Mouse (Mus musculus): ENCODE results near the gene Myo1d.

The Myo1d gene

DNA sequence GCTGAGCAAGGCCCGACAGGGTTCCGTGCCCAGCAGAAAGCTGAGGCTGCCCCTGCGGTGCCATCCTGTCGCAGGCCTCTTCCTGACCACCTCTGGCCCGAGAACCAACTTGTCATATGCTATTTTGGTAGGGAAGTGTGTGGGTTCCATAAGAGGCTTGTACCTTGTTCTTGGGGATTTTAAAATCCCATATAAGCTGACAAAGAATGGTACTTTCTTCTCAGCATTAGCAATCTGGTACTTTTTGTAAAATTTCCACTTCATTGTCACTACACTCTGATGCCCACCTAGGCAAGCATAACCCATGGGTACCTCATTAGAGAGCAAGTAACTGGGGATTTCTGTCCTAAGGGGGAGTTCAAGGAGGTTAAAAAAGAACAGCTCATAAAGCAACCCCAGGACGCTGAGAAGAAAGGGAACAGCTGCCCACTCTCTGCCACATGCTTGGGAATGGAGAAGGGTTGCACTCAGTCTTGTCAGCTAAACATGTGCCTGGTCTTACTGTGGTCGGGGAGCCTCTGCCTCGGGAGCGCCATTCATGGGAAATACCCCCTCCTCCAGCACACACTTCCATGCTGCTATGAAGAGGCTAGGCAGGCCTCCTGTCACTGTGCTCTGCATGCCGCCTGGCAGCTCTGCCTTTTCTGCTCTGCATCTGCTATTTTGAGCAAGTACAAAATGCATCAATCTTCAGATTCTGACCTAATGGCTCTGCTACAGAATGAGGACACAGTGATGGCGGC, 281.3 kb downstream of the Myo1d start:
- DNase-seq, result no peak

- DNase-seq, result no peak
Measured at GRCm38 (mm10) chr11:80497225-80497919, 282.5 kb downstream of the Myo1d start.

- no peak for DNase-seq
Measured at GRCm38 (mm10) chr11:80496640-80497039, 283.2 kb downstream of the Myo1d start.

GRCm38 (mm10) chr11:80495972-80496371, 283.9 kb downstream of the Myo1d start:
- no peak for DNase-seq

DNA sequence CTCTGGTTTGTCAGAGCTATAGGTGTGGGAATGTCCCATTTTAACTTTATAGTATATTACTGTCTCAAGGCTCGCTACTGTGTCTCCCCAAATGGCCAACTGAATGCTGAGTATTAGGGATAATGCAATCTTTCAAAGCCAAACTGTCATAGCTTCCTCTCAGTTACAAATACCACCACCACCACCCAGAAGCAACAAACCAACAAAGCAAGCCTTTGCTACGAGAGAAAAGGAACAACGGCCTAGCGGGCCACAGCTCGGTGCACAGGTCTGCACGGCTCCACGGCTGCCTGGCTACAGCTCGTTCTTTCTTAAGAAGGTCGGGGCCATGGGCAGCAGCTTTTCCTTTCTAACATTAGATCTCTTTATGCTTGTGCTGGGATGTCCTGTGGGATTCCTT, 285.0 kb downstream of the Myo1d start:
- no peak for DNase-seq

- no peak for DNase-seq
Measured at GRCm38 (mm10) chr11:80493186-80493585, 286.6 kb downstream of the Myo1d start.

DNA sequence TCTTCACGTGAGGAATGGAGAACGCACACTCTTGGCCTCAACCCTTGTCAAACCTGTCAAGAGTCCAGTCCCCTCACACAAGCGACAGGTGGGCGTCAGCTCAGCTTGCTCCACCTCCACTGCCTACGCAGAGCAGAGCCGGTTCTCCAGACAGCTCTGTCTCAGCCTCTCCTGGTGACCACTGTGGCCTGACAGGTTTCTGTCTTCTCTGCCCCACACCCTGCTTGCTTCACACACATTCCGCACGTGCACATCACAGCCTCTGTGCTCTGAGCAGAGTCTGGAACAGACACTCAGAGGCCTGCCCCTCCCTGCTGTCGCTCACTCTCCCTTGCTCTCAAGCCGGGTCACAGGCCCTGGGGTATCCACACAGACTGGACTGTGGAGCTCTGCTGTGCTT, 289.0 kb downstream of the Myo1d start:
- DNase-seq, result no peak

DNA sequence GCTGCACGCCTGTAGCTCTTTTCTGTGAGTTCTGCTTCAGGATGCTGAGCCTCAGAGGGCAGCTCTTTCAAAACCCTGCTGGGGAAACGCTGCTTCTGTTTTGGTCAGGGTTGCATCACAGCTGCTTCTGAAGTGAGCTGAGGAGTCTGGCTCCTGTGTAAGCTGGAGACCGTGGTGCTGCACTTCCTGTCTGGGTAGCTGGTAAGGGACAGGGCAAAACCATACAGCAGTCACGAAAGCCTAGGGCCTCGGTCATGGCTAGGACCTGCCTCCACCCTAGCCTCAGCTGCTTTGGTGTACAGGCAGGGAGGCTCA, 290.0 kb downstream of the Myo1d start:
- peak; percentile 58 for DNase-seq

DNA sequence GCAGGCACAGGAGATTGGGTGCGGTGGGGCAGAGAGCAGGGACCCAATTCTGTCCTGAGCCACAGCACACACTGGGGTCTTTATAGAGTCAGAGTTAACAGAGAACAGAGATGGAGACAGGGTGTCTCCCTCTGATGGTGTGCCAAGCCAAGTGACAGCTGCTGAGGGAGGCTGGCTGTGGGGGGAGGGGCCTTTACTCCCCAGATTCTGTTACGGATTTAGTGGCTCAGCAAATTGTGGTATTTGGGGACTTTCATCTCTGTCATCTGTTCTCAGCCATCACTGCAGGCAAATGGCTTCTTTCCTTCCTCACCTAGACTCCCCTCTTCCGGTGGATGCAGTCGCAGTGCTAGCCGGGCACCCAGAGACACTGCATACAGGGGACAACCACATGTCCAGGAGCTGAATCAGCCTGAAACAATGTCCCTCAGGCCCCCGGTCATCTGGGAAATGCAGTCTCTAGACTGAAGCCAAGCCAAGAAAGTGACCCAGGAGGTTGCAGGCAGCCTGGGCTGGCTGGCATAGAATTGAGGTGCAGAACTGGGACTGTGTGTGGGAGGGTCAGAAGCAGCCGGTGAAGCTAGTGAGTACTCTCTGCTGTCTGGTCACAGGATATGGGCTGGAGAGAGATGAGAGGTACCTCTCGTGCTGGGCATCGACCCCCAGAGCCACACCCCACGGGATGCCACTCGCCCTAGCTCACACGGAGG, 290.5 kb downstream of the Myo1d start:
- DNase-seq, result peak; percentile 73

DNA sequence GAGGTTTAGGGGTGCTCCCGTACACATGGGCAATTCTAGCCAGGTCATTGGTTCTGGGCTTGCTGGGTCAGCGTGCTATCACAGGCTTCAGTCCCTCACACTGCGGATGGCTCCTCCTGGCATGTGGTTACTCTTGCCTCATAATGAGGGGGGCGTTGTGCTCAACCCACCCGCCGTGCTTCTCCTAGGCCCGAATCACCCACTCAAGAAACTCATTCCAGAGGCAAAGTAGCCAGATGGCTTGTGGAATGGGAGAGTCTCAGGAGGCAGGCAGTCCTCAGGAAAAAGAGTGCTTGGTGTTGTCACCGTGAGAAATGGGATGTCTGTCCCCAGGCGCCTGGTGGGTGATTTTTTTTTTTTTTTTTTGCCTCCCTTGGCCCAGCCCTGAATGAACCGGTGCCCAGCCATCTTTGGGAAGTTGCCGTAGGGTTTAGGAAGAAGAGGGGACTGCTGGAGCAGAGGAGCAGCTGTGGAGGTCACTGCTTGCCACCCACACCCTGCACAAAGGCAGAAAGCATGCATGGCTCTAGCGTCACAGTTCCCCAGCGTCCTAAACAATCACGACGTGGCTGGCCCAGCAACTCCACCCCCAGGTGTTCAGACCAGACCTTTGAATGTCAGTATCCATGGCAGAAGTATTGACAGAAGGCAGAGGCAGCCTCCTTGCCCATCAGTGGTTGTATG, 291.8 kb downstream of the Myo1d start:
- DNase-seq, result no peak

GRCm38 (mm10) chr11:80485622-80486206, 294.1 kb downstream of the Myo1d start:
- DNase-seq, result no peak

GRCm38 (mm10) chr11:80485120-80485551, 294.7 kb downstream of the Myo1d start:
- no peak for DNase-seq

- DNase-seq, result no peak
Measured at GRCm38 (mm10) chr11:80484191-80484791, 295.5 kb downstream of the Myo1d start.

GRCm38 (mm10) chr11:80483536-80484067, 296.2 kb downstream of the Myo1d start:
- no peak for DNase-seq

DNA sequence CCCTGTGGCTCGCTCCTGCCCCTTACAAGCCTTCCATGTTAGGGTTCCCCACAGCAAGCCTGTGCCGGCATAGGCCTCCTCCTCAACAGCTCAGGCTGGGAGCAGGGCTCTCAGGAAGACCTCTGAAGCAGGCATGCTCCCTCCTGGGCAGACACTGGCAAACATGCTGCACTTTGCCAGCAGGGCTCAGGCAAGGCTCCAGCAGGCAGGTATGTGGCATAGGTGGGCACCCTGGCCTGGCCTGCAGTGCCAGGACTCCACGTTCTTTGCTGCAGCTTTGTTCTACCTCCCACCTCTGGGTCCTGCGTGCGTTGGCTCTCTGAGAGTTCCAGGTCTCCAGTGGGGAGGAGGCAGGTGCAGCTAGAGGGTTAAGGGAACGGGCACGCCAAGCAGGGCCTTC, 296.9 kb downstream of the Myo1d start:
- no peak for DNase-seq

DNA sequence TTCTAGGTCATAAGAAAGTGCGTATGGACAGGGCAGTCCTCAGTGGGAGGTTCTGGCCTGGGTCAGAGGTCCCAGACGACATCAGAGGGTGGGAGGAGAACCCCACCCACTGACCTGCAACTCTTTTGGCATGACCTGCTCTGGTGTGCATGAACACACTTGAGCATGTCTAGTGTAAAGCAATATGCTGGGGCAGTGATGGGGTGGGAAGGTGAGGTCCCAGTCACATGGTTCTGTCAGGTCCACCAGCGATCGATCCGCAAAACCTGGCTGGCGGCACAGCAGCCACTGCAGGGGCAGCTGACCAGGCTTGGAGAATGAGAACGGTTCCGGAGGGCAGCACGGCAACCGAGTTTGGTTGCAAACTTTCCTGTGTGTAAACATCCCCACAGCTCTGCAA, 297.5 kb downstream of the Myo1d start:
- no peak for DNase-seq

GRCm38 (mm10) chr11:80481409-80482050, 298.3 kb downstream of the Myo1d start:
- DNase-seq, result no peak

DNA sequence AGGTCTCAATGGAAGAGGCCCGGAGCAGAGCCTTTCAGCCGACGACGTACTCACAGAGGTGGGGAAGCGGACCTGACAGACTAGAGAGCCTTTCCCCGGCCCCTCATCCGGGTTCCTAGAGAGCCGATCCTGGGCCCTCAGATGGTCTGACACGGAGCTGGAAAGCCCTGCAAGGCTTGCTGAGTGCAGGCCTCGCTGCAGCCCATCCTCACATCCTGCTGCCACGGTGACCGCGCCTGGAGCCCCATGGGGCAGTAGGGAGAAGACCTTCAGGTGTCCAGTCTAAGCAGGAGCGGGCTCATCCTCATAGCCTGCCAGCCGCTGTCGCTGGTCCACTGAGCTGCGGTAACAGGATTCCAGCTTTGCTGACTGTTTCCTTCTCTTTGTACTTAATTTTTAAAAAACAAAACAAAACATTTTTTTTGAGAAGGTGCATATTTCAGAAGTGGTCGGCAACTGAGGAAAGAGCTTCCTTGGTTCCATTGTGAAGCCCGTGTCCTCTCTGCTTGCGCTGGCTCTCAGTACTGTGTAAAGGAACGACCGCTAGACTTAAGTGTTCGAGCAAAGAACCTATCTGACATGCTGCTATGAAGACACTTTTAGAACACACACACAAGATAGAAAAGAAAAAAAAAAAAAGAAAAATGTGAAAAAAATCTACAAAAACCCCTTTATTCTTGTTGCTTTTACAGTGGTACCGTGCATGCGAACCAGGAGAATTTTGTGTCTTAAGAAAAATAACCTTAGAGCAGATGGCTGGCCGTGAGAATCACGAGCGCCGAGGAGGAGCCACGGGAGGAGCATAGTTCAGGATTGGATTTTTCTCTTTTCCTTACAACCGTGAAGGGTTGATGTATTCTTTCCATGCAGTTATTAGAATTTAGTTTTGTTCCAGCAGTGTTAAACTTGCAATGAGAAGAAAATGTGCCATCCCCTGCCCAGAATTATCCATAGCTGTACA, 299.6 kb downstream of the Myo1d start:
- DNase-seq, result no peak

DNA sequence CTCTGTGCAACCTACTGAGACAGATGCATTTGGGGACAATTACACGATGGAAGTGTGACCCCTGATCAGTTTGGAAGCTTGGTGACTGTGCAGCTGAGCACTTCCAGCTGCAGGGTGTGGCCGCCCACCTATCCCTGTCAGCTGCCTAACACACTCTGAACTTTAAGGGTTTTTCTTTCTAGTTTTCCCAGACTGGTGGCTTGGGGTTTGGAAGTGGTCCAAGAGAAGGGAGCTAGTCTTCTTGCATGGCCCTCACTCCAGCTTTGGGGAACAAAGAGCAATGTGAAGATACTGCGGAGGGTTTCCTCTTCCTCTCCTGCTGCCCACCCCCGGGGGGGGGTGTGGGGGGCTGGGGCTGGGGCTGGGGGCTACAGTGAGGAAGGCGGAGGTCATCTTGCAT, 300.4 kb downstream of the Myo1d start:
- no peak for DNase-seq

DNA sequence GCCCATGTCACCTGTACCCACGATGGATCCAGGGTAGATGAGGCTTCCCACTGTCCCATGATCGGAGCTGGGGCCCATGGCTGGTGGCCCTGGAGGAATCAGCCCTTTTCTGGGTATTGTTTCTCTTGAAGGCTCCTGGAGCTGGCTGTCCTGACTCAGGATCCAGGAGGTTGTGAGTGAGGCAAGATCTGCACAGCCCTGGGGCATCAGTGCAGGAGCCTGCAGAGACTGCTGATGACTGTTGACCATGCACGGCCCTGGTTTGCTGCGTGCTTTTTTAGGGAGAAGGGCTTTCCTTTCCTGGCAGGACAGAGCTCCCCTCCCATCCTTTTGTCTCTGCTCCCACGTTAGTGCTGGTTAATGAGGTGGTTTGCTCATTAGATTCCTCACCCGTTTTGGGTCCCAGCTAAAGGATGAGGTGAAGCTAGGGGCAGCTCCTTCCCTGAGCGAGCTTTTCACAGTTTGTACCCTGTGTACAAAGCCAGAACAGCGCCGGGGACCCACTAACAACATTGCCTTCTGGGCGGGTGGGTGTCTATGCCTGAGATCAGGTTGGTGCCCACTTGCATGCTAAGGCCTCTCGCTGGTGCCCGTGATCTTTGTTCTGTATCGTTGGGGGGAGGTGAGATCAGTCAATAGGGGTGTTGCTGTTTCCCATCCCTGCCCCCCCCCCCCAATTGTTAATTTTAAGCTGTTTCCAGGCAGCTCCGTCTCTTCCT, 301.0 kb downstream of the Myo1d start:
- no peak for DNase-seq
